7 mouse cellular contexts compared by ENCODE assay signal in the genomic region with DNA sequence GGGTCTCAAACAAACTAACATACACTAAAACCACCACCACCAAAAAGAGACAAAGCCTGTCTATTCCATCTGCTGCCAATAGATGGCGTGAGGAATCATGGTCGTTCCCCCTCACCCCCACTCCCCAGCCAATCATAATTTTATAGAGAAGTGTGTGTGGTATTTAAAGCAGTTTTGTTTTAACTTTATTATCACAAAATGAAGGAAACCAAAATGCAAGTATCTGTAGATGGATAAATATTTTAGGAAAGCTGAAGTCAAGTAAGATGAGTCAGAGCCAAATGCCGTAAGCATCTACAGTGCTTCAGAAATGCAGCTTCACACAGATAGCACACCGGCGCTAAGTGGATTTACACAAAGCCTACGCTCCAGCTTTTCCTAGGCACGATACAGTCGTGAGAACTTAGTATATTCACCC.
DNase-seq lines count a peak whose midpoint lies in the region; ATAC-seq and TF ChIP-seq lines count a peak whose summit lies in the region.

No protein-coding gene starts in this region.

- no peaks in the 10 kb centered on the region for H3K36me3 ChIP-seq in lung, embryonic 14.5 days (ENCODE audit: insufficient read depth)
- no peaks in the 10 kb centered on the region for H3K36me3 ChIP-seq in embryonic facial prominence, embryonic 12.5 days

- no peak overlapping the region for H3K4me2 ChIP-seq in lung, embryonic 14.5 days
- H3K4me2 ChIP-seq in embryonic facial prominence, embryonic 12.5 days (replicated peaks) = peak overlapping the region; percentile 42; the same call in 1 of the 2 replicates

- peaks cover 11% of the 10 kb centered on the region; the same call in 1 of the 2 replicates for H3K27me3 ChIP-seq in lung, embryonic 14.5 days (ENCODE audit: insufficient read depth, low read length)
- H3K27me3 ChIP-seq in embryonic facial prominence, embryonic 12.5 days = 0 out of 2 replicates have a peak, but pooled peaks cover 5% of the 10 kb centered on the region

- H3K9me3 ChIP-seq in lung, embryonic 14.5 days (ENCODE audit: low read depth, low read length) = no peaks in the 10 kb centered on the region
- H3K9me3 ChIP-seq in embryonic facial prominence, embryonic 12.5 days = no peaks in the 10 kb centered on the region

- ATAC-seq in lung, embryonic 14.5 days (ENCODE audit: insufficient read depth) = no peak
- no peak for ATAC-seq in embryonic facial prominence, embryonic 12.5 days (ENCODE audit: insufficient number of reproducible peaks, insufficient read depth, low FRiP score, low TSS enrichment)

- TF ChIP-seq POLR2A in olfactory bulb, adult 2 months (IDR thresholded peaks at IDR 0.05; ENCODE audit: insufficient read depth, low read depth, low read length) = no peak

- H3K27ac ChIP-seq in lung, embryonic 14.5 days (ENCODE audit: low read depth) = no peak overlapping the region
- no peak overlapping the region for H3K27ac ChIP-seq in embryonic facial prominence, embryonic 12.5 days
- peak overlapping the region; percentile 96 for H3K27ac ChIP-seq in olfactory bulb, adult 2 months (ENCODE audit: insufficient read depth, low read depth, low read length)

- no peak overlapping the region for H3K9ac ChIP-seq in lung, embryonic 14.5 days
- H3K9ac ChIP-seq in embryonic facial prominence, embryonic 12.5 days = no peak overlapping the region

- peak; percentile 52 for DNase-seq in lung, embryonic 14.5 days
- no peak for DNase-seq in lung, adult 18-20 months
- peak; percentile 85 for DNase-seq in brain, adult 2 months (ENCODE audit: low read depth, low spot score)
- peak; percentile 29 for DNase-seq in layer of hippocampus, adult 9-11 months
- no peak for DNase-seq in kidney, adult 8-10 months

- WGBS in lung, embryonic 14.5 days = 21% methylated on average over 8 of the region's 8 CpGs
- 21% methylated on average over 8 of the region's 8 CpGs for WGBS in embryonic facial prominence, embryonic 12.5 days
- 4% methylated on average over 8 of the region's 8 CpGs for WGBS in olfactory bulb, adult 2 months

- H3K4me3 ChIP-seq in lung, embryonic 14.5 days (ENCODE audit: low read depth, low read length) = no peak overlapping the region
- no peak overlapping the region for H3K4me3 ChIP-seq in embryonic facial prominence, embryonic 12.5 days
- no peak overlapping the region for H3K4me3 ChIP-seq in olfactory bulb, adult 2 months (ENCODE audit: insufficient read depth, low read depth, low read length)

- TF ChIP-seq CTCF in lung, embryonic 14.5 days (IDR thresholded peaks at IDR 0.05; ENCODE audit: low read depth) = peak; percentile 63
- no peak for TF ChIP-seq CTCF in olfactory bulb, adult 2 months (IDR thresholded peaks at IDR 0.05; ENCODE audit: insufficient read depth, low read depth, low read length)

- peaks cover 10% of the 10 kb centered on the region for H3K4me1 ChIP-seq in lung, embryonic 14.5 days (ENCODE audit: insufficient read depth)
- peaks cover 16% of the 10 kb centered on the region; the same call in 1 of the 2 replicates for H3K4me1 ChIP-seq in embryonic facial prominence, embryonic 12.5 days
- H3K4me1 ChIP-seq in olfactory bulb, adult 2 months (ENCODE audit: control insufficient read depth, insufficient read depth, low read length) = peaks cover 28% of the 10 kb centered on the region

Comparison
In these comparisons a context has a peak if more than half of its experiments do, and no peak if none do; other contexts are left out.
1. DNase-seq: peak in lung, embryonic 14.5 days (single experiment), brain, adult 2 months (single experiment) and layer of hippocampus, adult 9-11 months (single experiment); none in lung, adult 18-20 months (0 of 2) and kidney, adult 8-10 months (0 of 2).